Mouse (Mus musculus) midbrain, postnatal 0 days (tissue): ENCODE measurements around the gene Klhl29. TPM values are rescaled to one million over a fixed set of nuclear protein-coding genes. Genes with fewer than 3 reads are reported as not detected.

Source experiments
- ATAC-seq: fragments of 200-750 bp; cut with Nextera tagmentation; 2 replicates; pipeline ENCODE4 v1.8.0; 2017; ENCODE audit warnings: moderate number of reproducible peaks, mild to moderate bottlenecking, moderate TSS enrichment, moderate library complexity; ENCODE audit not compliant: low FRiP score
- DNase-seq: peaks from one replicate; pipeline ENCODE4 v3.0.0-alpha.2; 2015; ENCODE audit warnings: low spot score
- H3K27ac ChIP-seq: fragments of 300-500 bp; sonication (generic); 2 replicates; pipeline ENCODE4 v1.5.1; 2014; ENCODE audit warnings: low read depth, mild to moderate bottlenecking, low read length, mixed read lengths
- H3K27me3 ChIP-seq: fragments of 300-500 bp; sonication (generic); 2 replicates; pipeline ENCODE4 v1.6.1; 2014; ENCODE audit warnings: low read length, control low read depth, mixed read lengths; ENCODE audit not compliant: insufficient read depth
- H3K36me3 ChIP-seq: fragments of 300-500 bp; sonication (generic); 2 replicates; pipeline ENCODE4 v1.6.1; 2014; ENCODE audit warnings: low read length, control low read depth, mixed read lengths; ENCODE audit not compliant: insufficient read depth
- H3K4me1 ChIP-seq: fragments of 300-500 bp; sonication (generic); 2 replicates; pipeline ENCODE4 v1.6.1; 2014; ENCODE audit warnings: mild to moderate bottlenecking, control low read depth, antibody characterized with exemption, low read length, mixed read lengths; ENCODE audit not compliant: insufficient read depth
- H3K4me2 ChIP-seq: fragments of 300-500 bp; sonication (generic); 2 replicates; pipeline ENCODE4 v1.6.1; 2014; ENCODE audit warnings: low read depth, mild to moderate bottlenecking, low read length, mixed read lengths; ENCODE audit not compliant: poor library complexity, severe bottlenecking
- H3K4me3 ChIP-seq: fragments of 300-500 bp; sonication (generic); 2 replicates; pipeline ENCODE4 v1.5.1; 2014; ENCODE audit warnings: low read depth, mild to moderate bottlenecking, low read length, moderate library complexity
- H3K9ac ChIP-seq: fragments of 300-500 bp; sonication (generic); replicated peaks from 2 replicates; pipeline ENCODE4 v1.6.1; 2014; ENCODE audit warnings: mild to moderate bottlenecking, low read length, moderate library complexity, mixed read lengths; ENCODE audit not compliant: poor library complexity, severe bottlenecking
- H3K9me3 ChIP-seq: fragments of 300-500 bp; sonication (generic); 2 replicates; pipeline ENCODE4 v1.6.1; 2016; ENCODE audit warnings: low read length, control low read depth
- CTCF ChIP-seq: IDR thresholded peaks from 2 replicates; pipeline ENCODE4 v1.5.1; 2016; ENCODE audit warnings: antibody characterized with exemption, mild to moderate bottlenecking
- WGBS: fragments of 180-500 bp; shearing (Covaris S2); extraction: QIAGEN DNeasy Blood & Tissue Kit; methylation state at CpG from one replicate; pipeline ENCODE4 v1.1.7; 2014; 5-methylcytosine and 5-hydroxymethylcytosine counted together
- polyA plus RNA-seq: library from polyadenylated mRNA; unstranded; fragments of >200 nt; fragmentation: Nextera tagmentation; extraction: Ambion mirVana; gene quantifications from 2 replicates; pipeline ENCODE4 v1.2.1, GENCODE M21; 2015
- total RNA-seq: library from RNA; depleted of rRNA; stranded (reverse); fragments of >200 nt; gene quantifications from 2 replicates; pipeline ENCODE4 v1.2.3, GENCODE M21; 2014

The Klhl29 gene
- total and polyA plus RNA-seq, 2 experiments from 2014 or later = 2.7 to 11.9 TPM

- no peak overlapping the region for H3K27ac ChIP-seq
- H3K9ac ChIP-seq = no peak overlapping the region
- H3K27me3 ChIP-seq = no peaks in the 10 kb centered on the region
- H3K4me1 ChIP-seq = 0 out of 2 replicates have a peak, but pooled peaks cover 6% of the 10 kb centered on the region
- TF ChIP-seq CTCF = no peak
- no peak overlapping the region for H3K4me2 ChIP-seq
- no peak for DNase-seq
- no peaks in the 10 kb centered on the region for H3K36me3 ChIP-seq
- no peak overlapping the region for H3K4me3 ChIP-seq
- no peak for ATAC-seq
- no peaks in the 10 kb centered on the region for H3K9me3 ChIP-seq
- WGBS = 79% methylated on average over 4 of the region's 4 CpGs
These were observed 35.9 kb upstream of the Klhl29 start for GRCm38 (mm10) chr12:5411346-5411745.

GRCm38 (mm10) chr12:5410391-5411115 is 35.1 kb upstream of the Klhl29 start:
- ATAC-seq (peak; percentile 91), DNase-seq (peak; percentile 97)
- H3K36me3 ChIP-seq = no peaks in the 10 kb centered on the region
- H3K27ac ChIP-seq = no peak overlapping the region
- no peaks in the 10 kb centered on the region for H3K9me3 ChIP-seq
- H3K4me1 ChIP-seq = 0 out of 2 replicates have a peak, but pooled peaks cover 6% of the 10 kb centered on the region
- H3K4me2 ChIP-seq = peak overlapping the region; percentile 24; the same call in 1 of the 2 replicates
- no peak overlapping the region for H3K9ac ChIP-seq
- WGBS = 8% methylated on average over 16 of the region's 16 CpGs
- no peaks in the 10 kb centered on the region for H3K27me3 ChIP-seq
- H3K4me3 ChIP-seq = no peak overlapping the region
- peak; percentile 92 for TF ChIP-seq CTCF

GRCm38 (mm10) chr12:5407175-5407574 is 31.7 kb upstream of the Klhl29 start:
- Histone ChIP-seq H3K9me3 (no peaks in the 10 kb centered on the region), H3K27ac (no peak overlapping the region), H3K27me3 (no peaks in the 10 kb centered on the region), H3K4me3 (no peak overlapping the region), H3K4me2 (no peak overlapping the region), H3K9ac (no peak overlapping the region), H3K4me1 (0 out of 2 replicates have a peak, but pooled peaks cover 6% of the 10 kb centered on the region), H3K36me3 (no peaks in the 10 kb centered on the region)
- ATAC-seq = no peak
- DNase-seq = no peak
- no peak for TF ChIP-seq CTCF
- 75% methylated on average over 8 of the region's 8 CpGs for WGBS

- H3K4me3 ChIP-seq = no peak overlapping the region
- H3K9ac ChIP-seq = no peak overlapping the region
- no peak overlapping the region for H3K4me2 ChIP-seq
- H3K27me3 ChIP-seq = no peaks in the 10 kb centered on the region
- H3K9me3 ChIP-seq = no peaks in the 10 kb centered on the region
- 51% methylated on average over 5 of the region's 5 CpGs for whole genome bisulfite sequencing
- DNase-seq (no peak), ATAC-seq (no peak)
- H3K27ac ChIP-seq = no peak overlapping the region
- no peaks in the 10 kb centered on the region for H3K36me3 ChIP-seq
- TF ChIP-seq CTCF = no peak
- no peaks in the 10 kb centered on the region for H3K4me1 ChIP-seq
These were observed 21.9 kb upstream of the Klhl29 start for GRCm38 (mm10) chr12:5397423-5397822.

GRCm38 (mm10) chr12:5395188-5395587 is 19.7 kb upstream of the Klhl29 start:
- no peak for ATAC-seq
- no peak for DNase-seq
- Histone ChIP-seq H3K9me3 (no peaks in the 10 kb centered on the region), H3K27me3 (no peaks in the 10 kb centered on the region), H3K4me1 (no peaks in the 10 kb centered on the region), H3K4me3 (no peak overlapping the region), H3K9ac (no peak overlapping the region), H3K4me2 (no peak overlapping the region), H3K27ac (no peak overlapping the region), H3K36me3 (no peaks in the 10 kb centered on the region)
- no peak for TF ChIP-seq CTCF
- 71% methylated on average over 3 of the region's 3 CpGs for WGBS

GRCm38 (mm10) chr12:5387112-5387511 is 11.6 kb upstream of the Klhl29 start:
- no peak for ATAC-seq
- Histone ChIP-seq H3K36me3 (no peaks in the 10 kb centered on the region), H3K27me3 (no peaks in the 10 kb centered on the region), H3K4me3 (no peak overlapping the region), H3K4me2 (no peak overlapping the region), H3K27ac (no peak overlapping the region), H3K9ac (no peak overlapping the region), H3K4me1 (no peaks in the 10 kb centered on the region), H3K9me3 (no peaks in the 10 kb centered on the region)
- no peak for TF ChIP-seq CTCF
- 78% methylated on average over 1 of the region's 1 CpGs for WGBS
- no peak for DNase-seq
